Mouse (Mus musculus): Measurements from ENCODE around the gene Mindy1. TPM values are rescaled to one million over a fixed set of nuclear protein-coding genes. Genes with fewer than 3 reads are reported as not detected.
A peak's percentile ranks its signal among the peaks of the same experiment; 100 is the strongest.

The Mindy1 gene
- 45.8 and 57.9 TPM in 2 replicates for polyA plus RNA-seq (2012; rRNA removed)
- 45.6 and 47.5 TPM in 2 replicates for polyA plus RNA-seq (2014; fragmentation: Nextera tagmentation; extraction: Ambion mirVana)

GRCm38 (mm10) chr3:95281216-95282126, at the start of gene Mindy1, which contains the start of gene Prune1:
Gene Mindy1 (plus strand): TSS chr3:95281345.
Gene Prune1 (minus strand): TSS chr3:95282076.
- DNase-seq (ENCODE audit: low spot score) (peak; percentile 99), ATAC-seq (ENCODE audit: low FRiP score, low read depth) (peak; percentile 91)
- no peaks in the 10 kb centered on the region for H3K27me3 ChIP-seq (ENCODE audit: control insufficient read depth, insufficient read depth, low read length)
- H3K4me2 ChIP-seq (replicated peaks; ENCODE audit: low read depth, low read length, severe bottlenecking) = peak within 1 kb of the TSS; percentile 68
- no peaks in the 10 kb centered on the region for H3K36me3 ChIP-seq (ENCODE audit: control insufficient read depth, insufficient read depth, low read length)
- H3K9me3 ChIP-seq (ENCODE audit: control insufficient read depth, low read length) = no peaks in the 10 kb centered on the region
- peak within 1 kb of the TSS; percentile 78 for H3K9ac ChIP-seq (ENCODE audit: low read depth, low read length, severe bottlenecking)
- peaks cover 13% of the 10 kb centered on the region for H3K4me1 ChIP-seq (ENCODE audit: control insufficient read depth, insufficient read depth, low read length)
- H3K27ac ChIP-seq (replicated peaks; ENCODE audit: low read depth, low read length) = peak within 1 kb of the TSS; percentile 92
- under 1% methylated on average over 49 of the region's 53 CpGs for WGBS
- no peak for TF ChIP-seq POLR2A (IDR thresholded peaks at IDR 0.05; ENCODE audit: borderline replicate concordance, extremely low read depth, insufficient read depth, insufficient read length)
- H3K4me3 ChIP-seq (replicated peaks; ENCODE audit: low read length) = peak within 1 kb of the TSS; percentile 77

- no peak for TF ChIP-seq POLR2A (IDR thresholded peaks at IDR 0.05; ENCODE audit: borderline replicate concordance, extremely low read depth, insufficient read depth, insufficient read length)
- Histone ChIP-seq H3K27me3 (ENCODE audit: control insufficient read depth, insufficient read depth, low read length) (no peaks in the 10 kb centered on the region), H3K9me3 (ENCODE audit: control insufficient read depth, low read length) (no peaks in the 10 kb centered on the region), H3K4me2 (replicated peaks; ENCODE audit: low read depth, low read length, severe bottlenecking) (no peak overlapping the region), H3K27ac (replicated peaks; ENCODE audit: low read depth, low read length) (no peak overlapping the region), H3K9ac (ENCODE audit: low read depth, low read length, severe bottlenecking) (no peak overlapping the region), H3K36me3 (ENCODE audit: control insufficient read depth, insufficient read depth, low read length) (peaks cover 66% of the 10 kb centered on the region), H3K4me1 (ENCODE audit: control insufficient read depth, insufficient read depth, low read length) (peaks cover 21% of the 10 kb centered on the region), H3K4me3 (replicated peaks; ENCODE audit: low read length) (no peak overlapping the region)
- DNase-seq (ENCODE audit: low spot score) (no peak), ATAC-seq (ENCODE audit: low FRiP score, low read depth) (no peak)
- 83% methylated on average over 7 of the region's 7 CpGs for WGBS
These were observed 48.4 kb upstream of the Mindy1 start for GRCm38 (mm10) chr3:95232771-95233170.

GRCm38 (mm10) chr3:95233303-95233980, 47.7 kb upstream of the Mindy1 start:
- Histone ChIP-seq H3K4me1 (ENCODE audit: control insufficient read depth, insufficient read depth, low read length) (peaks cover 21% of the 10 kb centered on the region), H3K9ac (ENCODE audit: low read depth, low read length, severe bottlenecking) (no peak overlapping the region), H3K4me2 (replicated peaks; ENCODE audit: low read depth, low read length, severe bottlenecking) (no peak overlapping the region), H3K27me3 (ENCODE audit: control insufficient read depth, insufficient read depth, low read length) (no peaks in the 10 kb centered on the region), H3K9me3 (ENCODE audit: control insufficient read depth, low read length) (no peaks in the 10 kb centered on the region), H3K36me3 (ENCODE audit: control insufficient read depth, insufficient read depth, low read length) (peaks cover 72% of the 10 kb centered on the region), H3K27ac (replicated peaks; ENCODE audit: low read depth, low read length) (no peak overlapping the region), H3K4me3 (replicated peaks; ENCODE audit: low read length) (no peak overlapping the region)
- no peak for TF ChIP-seq POLR2A (IDR thresholded peaks at IDR 0.05; ENCODE audit: borderline replicate concordance, extremely low read depth, insufficient read depth, insufficient read length)
- DNase-seq (ENCODE audit: low spot score) (no peak), ATAC-seq (ENCODE audit: low FRiP score, low read depth) (no peak)
- 85% methylated on average over 16 of the region's 16 CpGs for WGBS

GRCm38 (mm10) chr3:95235386-95236301, 45.5 kb upstream of the Mindy1 start:
- Histone ChIP-seq H3K4me2 (replicated peaks; ENCODE audit: low read depth, low read length, severe bottlenecking) (no peak overlapping the region), H3K27ac (replicated peaks; ENCODE audit: low read depth, low read length) (no peak overlapping the region), H3K9ac (ENCODE audit: low read depth, low read length, severe bottlenecking) (no peak overlapping the region), H3K27me3 (ENCODE audit: control insufficient read depth, insufficient read depth, low read length) (no peaks in the 10 kb centered on the region), H3K36me3 (ENCODE audit: control insufficient read depth, insufficient read depth, low read length) (peaks cover 73% of the 10 kb centered on the region), H3K4me3 (replicated peaks; ENCODE audit: low read length) (no peak overlapping the region), H3K4me1 (ENCODE audit: control insufficient read depth, insufficient read depth, low read length) (peaks cover 15% of the 10 kb centered on the region), H3K9me3 (ENCODE audit: control insufficient read depth, low read length) (no peaks in the 10 kb centered on the region)
- ATAC-seq (ENCODE audit: low FRiP score, low read depth) (no peak), DNase-seq (ENCODE audit: low spot score) (no peak)
- 71% methylated on average over 23 of the region's 23 CpGs for WGBS
- TF ChIP-seq POLR2A (IDR thresholded peaks at IDR 0.05; ENCODE audit: borderline replicate concordance, extremely low read depth, insufficient read depth, insufficient read length) = no peak

Measured in limb, embryonic 14.5 days (tissue).